Mouse (Mus musculus) ES-E14 (cell line): Measurements from ENCODE around the gene Leap2. TPM values are rescaled to one million over a fixed set of nuclear protein-coding genes. Genes with fewer than 3 reads are reported as not detected.
A peak's percentile ranks its signal among the peaks of the same experiment; 100 is the strongest.

Source experiments
- DNase-seq: peaks from one replicate; pipeline ENCODE4 v3.0.0-alpha.2; 2013; ENCODE audit warnings: low read depth, low spot score
- H3K27ac ChIP-seq: 2 replicates; pipeline ENCODE4 v1.5.1; 2012; ENCODE audit warnings: low read depth, mild to moderate bottlenecking, low read length, moderate library complexity, mixed read lengths; ENCODE audit not compliant: poor library complexity, insufficient read depth, severe bottlenecking
- H3K36me3 ChIP-seq: 2 replicates; pipeline ENCODE4 v1.6.1; 2012; ENCODE audit warnings: mild to moderate bottlenecking, low read length, moderate library complexity, mixed read lengths; ENCODE audit not compliant: control insufficient read depth, poor library complexity, insufficient read depth, severe bottlenecking
- H3K4me1 ChIP-seq, 2 experiments: fragments of 150-350 bp in 1 of 2; sonication (generic) in 1 of 2; 2 replicates each; pipeline ENCODE4 v1.6.1; 2012; ENCODE audit warnings: low read length in 2 of 2, mild to moderate bottlenecking in 1 of 2, mixed read lengths in 1 of 2; ENCODE audit not compliant: control insufficient read depth in 2 of 2, insufficient read depth in 2 of 2, poor library complexity in 1 of 2
- H3K4me3 ChIP-seq, 2 experiments: fragments of 150-350 bp in 1 of 2; sonication (generic) in 1 of 2; 2 replicates each; pipeline ENCODE4 v1.5.1; 2012; ENCODE audit warnings: low read length in 2 of 2, low read depth in 1 of 2, mild to moderate bottlenecking in 1 of 2, mixed read lengths in 1 of 2; ENCODE audit not compliant: insufficient read depth in 1 of 2, poor library complexity in 1 of 2, severe bottlenecking in 1 of 2
- H3K9ac ChIP-seq: 2 replicates; pipeline ENCODE4 v1.6.1; 2012; ENCODE audit warnings: low read depth, mild to moderate bottlenecking, low read length, mixed read lengths; ENCODE audit not compliant: poor library complexity, insufficient read depth, severe bottlenecking
- H3K9me3 ChIP-seq: fragments of 150-350 bp; sonication (generic); 2 replicates; pipeline ENCODE4 v1.6.1; 2012; ENCODE audit warnings: low read depth, mild to moderate bottlenecking, low read length; ENCODE audit not compliant: control insufficient read depth, insufficient read depth
- CHD2 ChIP-seq: IDR thresholded peaks from 2 replicates; pipeline ENCODE4 v1.6.1; 2014; ENCODE audit warnings: mild to moderate bottlenecking, low read depth, low read length, inconsistent platforms
- HCFC1 ChIP-seq: IDR thresholded peaks from 2 replicates; pipeline ENCODE4 v1.6.1; 2012; ENCODE audit warnings: low read length, inconsistent platforms, borderline replicate concordance; ENCODE audit not compliant: insufficient read depth
- MAFK ChIP-seq: IDR thresholded peaks from 2 replicates; pipeline ENCODE4 v1.6.1; 2014; ENCODE audit warnings: mild to moderate bottlenecking, low read depth, low read length, inconsistent platforms; ENCODE audit not compliant: insufficient read depth
- ZC3H11A ChIP-seq: IDR thresholded peaks from 2 replicates; pipeline ENCODE4 v1.6.1; 2012; ENCODE audit warnings: low read depth, mild to moderate bottlenecking, inconsistent platforms, low read length, borderline replicate concordance
- ZNF384 ChIP-seq: IDR thresholded peaks from 2 replicates; pipeline ENCODE4 v1.6.1; 2012; ENCODE audit warnings: low read depth, low read length, inconsistent platforms
- in situ Hi-C, 2 experiments: fragments of 600-800 bp; cut with MboI; formaldehyde crosslinking; loops; one replicate each; pipeline ENCODE4 v1.15.1; 2025; ENCODE audit warnings: low sequenced_read_pairs in 2 of 2, inconsistent platforms in 1 of 2; ENCODE audit not compliant: unreplicated experiment in 2 of 2
- total RNA-seq: library from RNA; depleted of rRNA; stranded (reverse); fragments of 300-350 nt; gene quantifications from 2 replicates; pipeline ENCODE4 v1.2.3, GENCODE M21; 2012

Leap2 gene
- total RNA-seq, 1 experiment: not detected

GRCm38 (mm10) chr11:53458996-53459395, 36.0 kb upstream of the Leap2 start:
- no peak overlapping the region for H3K9ac ChIP-seq
- TF ChIP-seq HCFC1: no peak
- no peak for TF ChIP-seq MAFK
- no peak for TF ChIP-seq ZNF384
- no peak for TF ChIP-seq ZC3H11A
- TF ChIP-seq CHD2: no peak
- no peaks in the 10 kb centered on the region for H3K9me3 ChIP-seq
- H3K4me1 ChIP-seq: no peaks in the 10 kb centered on the region; a peak in 1 of 4 replicates
- DNase-seq: no peak
- H3K36me3 ChIP-seq: no peaks in the 10 kb centered on the region
- no peak overlapping the region for H3K27ac ChIP-seq
- H3K4me3 ChIP-seq: no peak overlapping the region
- in situ Hi-C loops: no loop called here

GRCm38 (mm10) chr11:53457372-53457954, 34.5 kb upstream of the Leap2 start:
- Histone ChIP-seq H3K9me3 (no peaks in the 10 kb centered on the region), H3K36me3 (no peaks in the 10 kb centered on the region), H3K27ac (no peak overlapping the region), H3K4me1 (no peaks in the 10 kb centered on the region), H3K9ac (peak overlapping the region; percentile 51), H3K4me3 (peak overlapping the region; percentile 71 to 74)
- DNase-seq: no peak
- in situ Hi-C loops: no loop called here
- TF ChIP-seq ZC3H11A (peak; percentile 12; the same call in 1 of the 2 replicates), HCFC1 (no peak), CHD2 (no peak)

DNA sequence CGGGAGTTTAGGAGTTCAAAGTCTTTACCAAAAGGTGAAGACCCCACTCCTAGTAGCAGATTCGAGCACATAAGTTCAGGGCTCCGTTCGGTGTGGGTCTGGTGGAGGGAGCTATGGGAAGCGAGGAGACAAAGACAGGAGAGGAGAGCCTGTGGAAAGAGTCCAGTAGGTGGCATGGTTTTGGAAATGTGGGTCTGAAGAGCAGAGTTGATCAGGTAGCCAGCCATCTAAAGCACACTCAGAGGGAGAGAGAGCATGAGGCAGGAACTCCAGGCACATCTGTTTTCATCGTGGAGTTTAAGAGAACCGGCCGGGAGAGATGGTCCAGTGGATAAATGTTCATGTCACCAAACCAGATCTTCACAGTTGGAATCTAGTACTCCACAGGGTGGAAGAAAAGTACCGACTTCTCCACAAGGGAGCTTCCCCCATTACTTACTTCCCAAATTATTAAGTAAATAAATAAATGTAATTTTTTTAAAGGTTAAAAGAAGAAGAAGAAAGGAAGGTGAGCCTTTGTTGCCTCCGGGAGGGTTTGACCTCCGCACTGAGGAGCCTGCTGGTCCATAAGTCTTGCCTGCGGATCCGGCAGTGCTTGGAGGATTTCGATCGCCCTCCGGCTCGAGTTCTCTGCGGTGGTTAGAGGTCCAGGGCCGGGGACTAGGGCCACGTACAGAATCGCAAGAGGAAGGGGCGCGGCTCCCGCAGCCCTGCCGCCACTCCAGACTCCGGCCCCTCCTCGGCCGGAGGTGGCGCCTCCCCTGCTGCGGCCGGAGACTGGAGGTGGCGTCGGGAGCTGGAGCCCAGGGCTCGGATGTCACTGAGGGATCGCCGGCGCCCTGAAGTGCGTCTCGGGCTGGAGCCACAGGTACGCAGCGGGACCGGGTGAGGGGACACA, 33.8 kb upstream of the Leap2 start, which contains the start of the genes Gm10447 and Shroom1:
TSS of gene Gm10447 (minus strand) at position 637 of the 898 bp plus-strand sequence.
TSS of gene Shroom1 (plus strand) at position 732 of the 898 bp plus-strand sequence.
- TF ChIP-seq ZC3H11A (no peak), CHD2 (no peak), MAFK (no peak), ZNF384 (no peak), HCFC1 (no peak)
- peak within 1 kb of the TSS; percentile 51 for H3K9ac ChIP-seq
- no peak within 1 kb of the TSS for H3K27ac ChIP-seq
- in situ Hi-C loops: no loop called here
- H3K36me3 ChIP-seq: no peaks in the 10 kb centered on the region
- no peaks in the 10 kb centered on the region for H3K4me1 ChIP-seq
- no peak for DNase-seq
- H3K9me3 ChIP-seq: no peaks in the 10 kb centered on the region
- peak within 1 kb of the TSS; percentile 71 to 74 for H3K4me3 ChIP-seq

- Histone ChIP-seq H3K4me3 (no peak overlapping the region), H3K27ac (no peak overlapping the region), H3K36me3 (no peaks in the 10 kb centered on the region), H3K9ac (no peak overlapping the region), H3K4me1 (no peaks in the 10 kb centered on the region), H3K9me3 (no peaks in the 10 kb centered on the region)
- DNase-seq: no peak
- in situ Hi-C loops: no loop called here
- no peak for TF ChIP-seq MAFK
- no peak for TF ChIP-seq HCFC1
- TF ChIP-seq ZNF384: no peak
- TF ChIP-seq ZC3H11A: no peak
- TF ChIP-seq CHD2: no peak
Observed at GRCm38 (mm10) chr11:53453031-53453430, 30.1 kb upstream of the Leap2 start.
